Mouse (Mus musculus) c-Kit-positive CD71-positive TER-119-positive erythroid progenitor cells, embryonic 14.5 days (primary cell): Measurements from ENCODE around the gene Col23a1.

ENCODE experiments used
- DNase-seq: peaks from one replicate; pipeline ENCODE4 v3.0.0-alpha.2; 2013; ENCODE audit warnings: low spot score

The Col23a1 gene

GRCm38 (mm10) chr11:51289564-51290041 is at the start of gene Col23a1:
Col23a1 (plus strand) TSS chr11:51289920.
- peak; percentile 37 for DNase-seq

GRCm38 (mm10) chr11:51242897-51243296 is 46.8 kb upstream of the Col23a1 start:
- DNase-seq: peak; percentile 9

- no peak for DNase-seq
Observed at GRCm38 (mm10) chr11:51257006-51257405, 32.7 kb upstream of the Col23a1 start.

- DNase-seq: no peak
Observed at GRCm38 (mm10) chr11:51261680-51262219, 28.0 kb upstream of the Col23a1 start, which contains the start of gene Clk4. Clk4 (plus strand) TSS chr11:51261730.

GRCm38 (mm10) chr11:51262342-51263285 is 27.1 kb upstream of the Col23a1 start, which contains the start of gene BC049762:
BC049762 (minus strand) TSS chr11:51263046.
- peak; percentile 98 for DNase-seq

GRCm38 (mm10) chr11:51263286-51263831 is 26.4 kb upstream of the Col23a1 start:
- peak; percentile 19 for DNase-seq

GRCm38 (mm10) chr11:51264352-51264751 is 25.4 kb upstream of the Col23a1 start:
- DNase-seq: peak; percentile 61

- peak; percentile 34 for DNase-seq
Observed at GRCm38 (mm10) chr11:51265326-51265725, 24.4 kb upstream of the Col23a1 start.

GRCm38 (mm10) chr11:51274418-51274817 is 15.3 kb upstream of the Col23a1 start:
- no peak for DNase-seq

- DNase-seq: no peak
Observed at GRCm38 (mm10) chr11:51290066-51290955, 591 bp downstream of the Col23a1 start.

GRCm38 (mm10) chr11:51293956-51294530 is 4.3 kb downstream of the Col23a1 start:
- DNase-seq: no peak

- DNase-seq: no peak
Observed at GRCm38 (mm10) chr11:51295742-51296141, 6.0 kb downstream of the Col23a1 start.

- DNase-seq: no peak
Observed at GRCm38 (mm10) chr11:51298691-51299090, 9.0 kb downstream of the Col23a1 start.

GRCm38 (mm10) chr11:51302396-51302795 is 12.7 kb downstream of the Col23a1 start:
- DNase-seq: no peak

GRCm38 (mm10) chr11:51303981-51304553 is 14.3 kb downstream of the Col23a1 start:
- DNase-seq: no peak

GRCm38 (mm10) chr11:51308306-51308705 is 18.6 kb downstream of the Col23a1 start:
- DNase-seq: no peak

- no peak for DNase-seq
Observed at GRCm38 (mm10) chr11:51311846-51312245, 22.1 kb downstream of the Col23a1 start.

GRCm38 (mm10) chr11:51315991-51316810 is 26.5 kb downstream of the Col23a1 start:
- DNase-seq: no peak

- no peak for DNase-seq
Observed at GRCm38 (mm10) chr11:51320609-51321008, 30.9 kb downstream of the Col23a1 start.

GRCm38 (mm10) chr11:51326908-51327307 is 37.2 kb downstream of the Col23a1 start:
- DNase-seq: no peak
